Mouse (Mus musculus) hindbrain, embryonic 11.5 days (tissue): Measurements from ENCODE around the gene Crb3. TPM values are rescaled to one million over a fixed set of nuclear protein-coding genes. Genes with fewer than 3 reads are reported as not detected.
"Not testable (repeated sequence)": the region's sequence is repeated elsewhere in the genome, so short reads cannot be mapped to it uniquely, and the experiment has no call there.

Experiments
- ATAC-seq: fragments of 200-750 bp; cut with Nextera tagmentation; 2 replicates; pipeline ENCODE4 v1.8.0; 2017; ENCODE audit warnings: mild to moderate bottlenecking, moderate TSS enrichment, moderate library complexity; ENCODE audit not compliant: low FRiP score
- DNase-seq: peaks from one replicate; pipeline ENCODE4 v3.0.0-alpha.2; 2015; ENCODE audit warnings: low spot score
- H3K27ac ChIP-seq: fragments of 300-500 bp; sonication (generic); 2 replicates; pipeline ENCODE4 v1.5.1; 2014; ENCODE audit warnings: mild to moderate bottlenecking, low read depth, low read length
- H3K27me3 ChIP-seq: fragments of 300-500 bp; sonication (generic); 2 replicates; pipeline ENCODE4 v1.6.1; 2014; ENCODE audit warnings: mild to moderate bottlenecking, low read length, moderate library complexity, mixed read lengths; ENCODE audit not compliant: control insufficient read depth, insufficient read depth
- H3K36me3 ChIP-seq: fragments of 300-500 bp; sonication (generic); 2 replicates; pipeline ENCODE4 v1.6.1; 2014; ENCODE audit warnings: mild to moderate bottlenecking, low read length, moderate library complexity, mixed read lengths; ENCODE audit not compliant: control insufficient read depth, insufficient read depth
- H3K4me1 ChIP-seq: fragments of 300-500 bp; sonication (generic); replicated peaks from 2 replicates; pipeline ENCODE4 v1.6.1; 2014; ENCODE audit warnings: low read length, mixed read lengths; ENCODE audit not compliant: control insufficient read depth, insufficient read depth
- H3K4me2 ChIP-seq: fragments of 300-500 bp; sonication (generic); replicated peaks from 2 replicates; pipeline ENCODE4 v1.6.1; 2014; ENCODE audit warnings: mild to moderate bottlenecking, low read depth, low read length
- H3K4me3 ChIP-seq: fragments of 300-500 bp; sonication (generic); 2 replicates; pipeline ENCODE4 v1.5.1; 2014; ENCODE audit warnings: low read depth, low read length
- H3K9ac ChIP-seq: fragments of 300-500 bp; sonication (generic); 2 replicates; pipeline ENCODE4 v1.6.1; 2014; ENCODE audit warnings: low read depth, low read length
- H3K9me3 ChIP-seq: fragments of 300-500 bp; sonication (generic); 2 replicates; pipeline ENCODE4 v1.6.1; 2016; ENCODE audit warnings: low read length; ENCODE audit not compliant: control insufficient read depth
- WGBS: fragments of 180-500 bp; shearing (Covaris S2); extraction: QIAGEN DNeasy Blood & Tissue Kit; methylation state at CpG from one replicate; pipeline ENCODE4 v1.1.7; 2014; 5-methylcytosine and 5-hydroxymethylcytosine counted together
- polyA plus RNA-seq: library from polyadenylated mRNA; unstranded; fragments of >200 nt; fragmentation: Nextera tagmentation; extraction: Ambion mirVana; gene quantifications from 2 replicates; pipeline ENCODE4 v1.2.1, GENCODE M21; 2014

Crb3 gene
- polyA plus RNA-seq, 1 experiment from 2014 or later, result 3.6 TPM

GRCm38 (mm10) chr17:57030931-57031660, 27.8 kb upstream of the Crb3 start, which contains the start of gene Khsrp:
Gene Khsrp, minus strand, starts transcription at chr17:57031522.
- DNase-seq (peak; percentile 69), ATAC-seq (0 out of 2 replicates have a peak, but pooled peaks have one; percentile 1)
- Histone ChIP-seq H3K9me3 (no peaks in the 10 kb centered on the region), H3K27ac (peak within 1 kb of the TSS; percentile 90), H3K4me3 (peak within 1 kb of the TSS; percentile 78), H3K36me3 (peaks cover 5% of the 10 kb centered on the region), H3K9ac (peak within 1 kb of the TSS; percentile 99), H3K27me3 (no peaks in the 10 kb centered on the region), H3K4me2 (peak within 1 kb of the TSS; percentile 94), H3K4me1 (peaks cover 9% of the 10 kb centered on the region)
- WGBS, result under 1% methylated on average over 65 of the region's 99 CpGs

GRCm38 (mm10) chr17:57031661-57032420, 27.1 kb upstream of the Crb3 start:
- H3K36me3 ChIP-seq, result peaks cover 3% of the 10 kb centered on the region; the same call in 1 of the 2 replicates
- H3K4me3 ChIP-seq, result peak overlapping the region; percentile 78
- H3K4me1 ChIP-seq, result peaks cover 9% of the 10 kb centered on the region
- ATAC-seq (peak; percentile 99), DNase-seq (peak; percentile 99)
- H3K9me3 ChIP-seq, result no peaks in the 10 kb centered on the region
- peak overlapping the region; percentile 57 for H3K4me2 ChIP-seq
- under 1% methylated on average over 38 of the region's 38 CpGs for WGBS
- H3K27ac ChIP-seq, result peak overlapping the region; percentile 72
- no peaks in the 10 kb centered on the region for H3K27me3 ChIP-seq
- peak overlapping the region; percentile 61 for H3K9ac ChIP-seq

GRCm38 (mm10) chr17:57032854-57033253, 26.1 kb upstream of the Crb3 start:
- Histone ChIP-seq H3K27me3 (no peaks in the 10 kb centered on the region; the same call in 1 of the 2 replicates), H3K4me3 (no peak overlapping the region; the same call in 1 of the 2 replicates), H3K4me2 (peak overlapping the region; percentile 57; the same call in 1 of the 2 replicates), H3K27ac (no peak overlapping the region), H3K9me3 (no peaks in the 10 kb centered on the region), H3K36me3 (peaks cover under 1% of the 10 kb centered on the region; the same call in 1 of the 2 replicates), H3K4me1 (peaks cover 9% of the 10 kb centered on the region), H3K9ac (no peak overlapping the region; the same call in 1 of the 2 replicates)
- WGBS, result 89% methylated on average over 4 of the region's 4 CpGs
- ATAC-seq (no peak), DNase-seq (no peak)

- no peak overlapping the region for H3K9ac ChIP-seq
- WGBS, result 42% methylated on average over 8 of the region's 8 CpGs
- peaks cover 2% of the 10 kb centered on the region for H3K27me3 ChIP-seq
- ATAC-seq, result no peak
- no peak overlapping the region for H3K4me3 ChIP-seq
- no peak overlapping the region for H3K4me2 ChIP-seq
- no peaks in the 10 kb centered on the region for H3K36me3 ChIP-seq
- H3K27ac ChIP-seq, result no peak overlapping the region
- H3K4me1 ChIP-seq, result no peaks in the 10 kb centered on the region
- no peaks in the 10 kb centered on the region for H3K9me3 ChIP-seq
- DNase-seq, result no peak
Measured at GRCm38 (mm10) chr17:57038978-57039377, 19.9 kb upstream of the Crb3 start.

- DNase-seq, result no peak
- Histone ChIP-seq H3K9ac (no peak within 1 kb of the TSS), H3K27ac (no peak within 1 kb of the TSS), H3K36me3 (no peaks in the 10 kb centered on the region), H3K9me3 (no peaks in the 10 kb centered on the region), H3K4me3 (no peak within 1 kb of the TSS), H3K4me2 (no peak within 1 kb of the TSS), H3K27me3 (peaks cover 2% of the 10 kb centered on the region), H3K4me1 (no peaks in the 10 kb centered on the region)
- WGBS, result 79% methylated on average over 8 of the region's 8 CpGs
- no peak for ATAC-seq
Measured at GRCm38 (mm10) chr17:57041554-57041953, 17.4 kb upstream of the Crb3 start, which contains the start of gene Slc25a41. Gene Slc25a41, minus strand, starts transcription at chr17:57041654.

GRCm38 (mm10) chr17:57047406-57047805, 11.5 kb upstream of the Crb3 start:
- no peaks in the 10 kb centered on the region for H3K9me3 ChIP-seq
- no peak overlapping the region for H3K9ac ChIP-seq
- no peak overlapping the region for H3K27ac ChIP-seq
- no peak overlapping the region for H3K4me3 ChIP-seq
- DNase-seq, result no peak
- H3K36me3 ChIP-seq, result no peaks in the 10 kb centered on the region
- 42% methylated on average over 5 of the region's 5 CpGs for WGBS
- H3K27me3 ChIP-seq, result no peaks in the 10 kb centered on the region
- peak; percentile 48; the same call in 1 of the 2 replicates for ATAC-seq
- no peaks in the 10 kb centered on the region for H3K4me1 ChIP-seq
- H3K4me2 ChIP-seq, result no peak overlapping the region

GRCm38 (mm10) chr17:57048816-57049215, 10.1 kb upstream of the Crb3 start:
- H3K27ac ChIP-seq, result no peak overlapping the region
- no peaks in the 10 kb centered on the region for H3K27me3 ChIP-seq
- no peak overlapping the region for H3K9ac ChIP-seq
- ATAC-seq, result no peak
- WGBS, result 95% methylated on average over 3 of the region's 3 CpGs
- no peak overlapping the region for H3K4me2 ChIP-seq
- H3K36me3 ChIP-seq, result no peaks in the 10 kb centered on the region
- no peak overlapping the region for H3K4me3 ChIP-seq
- H3K9me3 ChIP-seq, result no peaks in the 10 kb centered on the region
- H3K4me1 ChIP-seq, result no peaks in the 10 kb centered on the region
- DNase-seq, result no peak

- not testable (repeated sequence) for H3K9me3 ChIP-seq, H3K9ac ChIP-seq, H3K27me3 ChIP-seq, ATAC-seq, H3K4me1 ChIP-seq, H3K36me3 ChIP-seq, H3K4me3 ChIP-seq, H3K4me2 ChIP-seq, H3K27ac ChIP-seq, DNase-seq
- 74% methylated on average over 4 of the region's 4 CpGs for WGBS
Measured at GRCm38 (mm10) chr17:57051679-57052078, 7.2 kb upstream of the Crb3 start.
